In the genomic region with DNA sequence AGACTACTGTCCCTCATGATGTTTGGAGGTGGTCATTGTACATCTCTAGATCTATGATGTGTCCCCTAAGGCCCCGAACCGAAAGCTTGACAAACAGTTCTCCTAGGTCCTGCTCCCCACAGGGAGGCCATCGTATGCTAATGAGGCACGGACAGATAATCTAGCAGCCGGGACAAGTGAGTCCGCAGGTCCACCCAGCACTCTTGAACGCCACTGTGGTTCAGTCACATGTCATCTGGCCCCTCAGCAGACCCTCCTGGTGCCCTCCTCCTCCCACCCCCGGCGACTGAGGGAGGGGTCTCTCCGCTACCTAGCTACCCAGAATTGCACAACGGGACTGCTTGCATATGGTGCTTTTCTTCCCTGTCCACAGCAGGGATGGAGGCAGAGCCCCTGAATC, we compare ENCODE assay signal across 8 mouse cellular contexts. TPM values are rescaled to one million over a fixed set of nuclear protein-coding genes. Genes with fewer than 3 reads are reported as not detected.
A peak's percentile ranks its signal among the peaks of the same experiment; 100 is the strongest.
DNase-seq lines count a peak whose midpoint lies in the region; ATAC-seq lines count a peak whose summit lies in the region.

No protein-coding gene starts in this region.

- no peak for ATAC-seq in heart, embryonic 16.5 days (replicated peaks; ENCODE audit: extremely low read depth, insufficient read depth, low FRiP score)
- no peak for ATAC-seq in hindbrain, embryonic 15.5 days (ENCODE audit: low FRiP score, low read depth)
- ATAC-seq in monocyte, adult 5-6 weeks (replicated peaks; ENCODE audit: insufficient number of reproducible peaks, low FRiP score, low TSS enrichment, poor library complexity, severe bottlenecking), result 0 out of 2 replicates have a peak, but pooled peaks have one; percentile 11

- no peaks in the 10 kb centered on the region for H3K36me3 ChIP-seq in heart, embryonic 16.5 days (ENCODE audit: control insufficient read depth, insufficient read depth)
- H3K36me3 ChIP-seq in hindbrain, embryonic 15.5 days, result no peaks in the 10 kb centered on the region

- H3K9me3 ChIP-seq in heart, embryonic 16.5 days (replicated peaks; ENCODE audit: control insufficient read depth, low read length), result no peaks in the 10 kb centered on the region
- no peaks in the 10 kb centered on the region for H3K9me3 ChIP-seq in hindbrain, embryonic 15.5 days

- peaks cover 18% of the 10 kb centered on the region for H3K27me3 ChIP-seq in heart, embryonic 16.5 days (ENCODE audit: control insufficient read depth, insufficient read depth, low read length)
- H3K27me3 ChIP-seq in hindbrain, embryonic 15.5 days, result peaks cover 38% of the 10 kb centered on the region

- intact Hi-C loops in heart, postnatal 25 days (cut with DNase I), result no loop called here

- H3K4me1 ChIP-seq in heart, embryonic 16.5 days (ENCODE audit: control insufficient read depth, insufficient read depth, low read length), result peaks cover 5% of the 10 kb centered on the region; the same call in 1 of the 2 replicates
- peaks cover 24% of the 10 kb centered on the region for H3K4me1 ChIP-seq in hindbrain, embryonic 15.5 days (replicated peaks)

- DNase-seq in heart, postnatal 25 days (ENCODE audit: low spot score), result no peak
- peak; percentile 50 for DNase-seq in cerebellum, adult 11 months
- no peak for DNase-seq in urinary bladder, adult 18-20 months (ENCODE audit: low spot score in 2 of 2)
- DNase-seq in right cerebral cortex, postnatal 4 days, result no peak
- no peak for DNase-seq in frontal cortex, postnatal 25 days (ENCODE audit: low spot score in 2 of 2)

- no peak overlapping the region for H3K9ac ChIP-seq in heart, embryonic 16.5 days (ENCODE audit: low read length)
- no peak overlapping the region for H3K9ac ChIP-seq in hindbrain, embryonic 15.5 days

- peak overlapping the region; percentile 63 for H3K4me3 ChIP-seq in heart, embryonic 16.5 days (ENCODE audit: low read length)
- peak overlapping the region; percentile 56 for H3K4me3 ChIP-seq in hindbrain, embryonic 15.5 days

- H3K27ac ChIP-seq in heart, embryonic 16.5 days (ENCODE audit: low read length), result no peak overlapping the region
- H3K27ac ChIP-seq in hindbrain, embryonic 15.5 days (replicated peaks), result no peak overlapping the region

- H3K4me2 ChIP-seq in heart, embryonic 16.5 days (ENCODE audit: low read depth, low read length), result peak overlapping the region; percentile 92
- H3K4me2 ChIP-seq in hindbrain, embryonic 15.5 days, result peak overlapping the region; percentile 95

- 5% methylated on average over 11 of the region's 11 CpGs for WGBS in heart, embryonic 16.5 days
- 10% methylated on average over 11 of the region's 11 CpGs for WGBS in hindbrain, embryonic 15.5 days

RNA-seq across cellular contexts. Expression of a gene that starts 1.2 kb away (rescaled TPM):
- 0.85 and 1.4 TPM in 2 replicates for polyA plus RNA-seq in heart, embryonic 16.5 days (2015; fragmentation: Nextera tagmentation; extraction: Ambion mirVana)
- under 1 TPM; 0.50 to 0.57 TPM for total RNA-seq in heart, postnatal 25 days (2021)
- 3.9 and 4.5 TPM in 2 replicates for polyA plus RNA-seq in hindbrain, embryonic 15.5 days (2015; fragmentation: Nextera tagmentation; extraction: Ambion mirVana)
- 21.3 to 23.7 TPM (median 22.5 TPM) in 3 replicates for total RNA-seq in monocyte, adult 5-6 weeks (2017)

Comparison
In these comparisons a context has a peak if more than half of its experiments do, and no peak if none do; other contexts are left out.
1. RNA of a gene that starts 1.2 kb away (total RNA-seq): 21.3 to 23.7 TPM in monocyte, adult 5-6 weeks; 0.50 to 0.57 TPM in heart, postnatal 25 days; every median in the first group is over 10 times any median in the second.